Mouse (Mus musculus) heart, embryonic 11.5 days (tissue): ENCODE measurements around the gene Gata3. TPM values are rescaled to one million over a fixed set of nuclear protein-coding genes. Genes with fewer than 3 reads are reported as not detected.

Source experiments
- ATAC-seq: fragments of 200-750 bp; cut with Nextera tagmentation; replicated peaks from 2 replicates; pipeline ENCODE4 v1.8.0; 2017; ENCODE audit warnings: moderate library complexity; ENCODE audit not compliant: insufficient number of reproducible peaks, low FRiP score, low TSS enrichment
- H3K27ac ChIP-seq: fragments of 300-500 bp; sonication (generic); 2 replicates; pipeline ENCODE4 v1.5.1; 2014; ENCODE audit warnings: mild to moderate bottlenecking, low read depth, low read length
- H3K27me3 ChIP-seq: fragments of 300-500 bp; sonication (generic); 2 replicates; pipeline ENCODE4 v1.6.1; 2014; ENCODE audit warnings: mild to moderate bottlenecking, low read length, mixed read lengths; ENCODE audit not compliant: control insufficient read depth, insufficient read depth
- H3K36me3 ChIP-seq: fragments of 300-500 bp; sonication (generic); 2 replicates; pipeline ENCODE4 v1.6.1; 2014; ENCODE audit warnings: mild to moderate bottlenecking, low read length, moderate library complexity, mixed read lengths; ENCODE audit not compliant: control insufficient read depth, insufficient read depth
- H3K4me1 ChIP-seq: fragments of 300-500 bp; sonication (generic); 2 replicates; pipeline ENCODE4 v1.6.1; 2014; ENCODE audit warnings: low read length; ENCODE audit not compliant: control insufficient read depth, insufficient read depth
- H3K4me2 ChIP-seq: fragments of 300-500 bp; sonication (generic); 2 replicates; pipeline ENCODE4 v1.6.1; 2014; ENCODE audit warnings: mild to moderate bottlenecking, moderate library complexity
- H3K4me3 ChIP-seq: fragments of 300-500 bp; sonication (generic); 2 replicates; pipeline ENCODE4 v1.5.1; 2014; ENCODE audit warnings: low read depth, low read length
- H3K9ac ChIP-seq: fragments of 300-500 bp; sonication (generic); 2 replicates; pipeline ENCODE4 v1.6.1; 2014; ENCODE audit warnings: mild to moderate bottlenecking, low read depth, low read length, moderate library complexity
- H3K9me3 ChIP-seq: fragments of 300-500 bp; sonication (generic); replicated peaks from 2 replicates; pipeline ENCODE4 v1.6.1; 2016; ENCODE audit warnings: low read length; ENCODE audit not compliant: control insufficient read depth
- WGBS: fragments of 180-500 bp; shearing (Covaris S2); extraction: QIAGEN DNeasy Blood & Tissue Kit; methylation state at CpG from one replicate; pipeline ENCODE4 v1.1.7; 2014; ENCODE audit not compliant: insufficient replicate concordance; 5-methylcytosine and 5-hydroxymethylcytosine counted together
- polyA plus RNA-seq: library from polyadenylated mRNA; unstranded; fragments of >200 nt; fragmentation: Nextera tagmentation; extraction: Ambion mirVana; gene quantifications from 2 replicates; pipeline ENCODE4 v1.2.1, GENCODE M21; 2014

Gene Gata3
- polyA plus RNA-seq, 1 experiment from 2014 or later, result 9.8 TPM

- H3K4me3 ChIP-seq, result no peak overlapping the region
- no peak overlapping the region for H3K27ac ChIP-seq
- H3K4me2 ChIP-seq, result no peak overlapping the region
- H3K36me3 ChIP-seq, result no peaks in the 10 kb centered on the region
- 48% methylated on average over 14 of the region's 14 CpGs for WGBS
- H3K27me3 ChIP-seq, result peaks cover 11% of the 10 kb centered on the region
- H3K4me1 ChIP-seq, result no peaks in the 10 kb centered on the region; the same call in 1 of the 2 replicates
- no peak overlapping the region for H3K9ac ChIP-seq
- ATAC-seq, result no peak
- no peaks in the 10 kb centered on the region for H3K9me3 ChIP-seq
These were observed 14.2 kb upstream of the Gata3 start for GRCm38 (mm10) chr2:9903854-9904560.

DNA sequence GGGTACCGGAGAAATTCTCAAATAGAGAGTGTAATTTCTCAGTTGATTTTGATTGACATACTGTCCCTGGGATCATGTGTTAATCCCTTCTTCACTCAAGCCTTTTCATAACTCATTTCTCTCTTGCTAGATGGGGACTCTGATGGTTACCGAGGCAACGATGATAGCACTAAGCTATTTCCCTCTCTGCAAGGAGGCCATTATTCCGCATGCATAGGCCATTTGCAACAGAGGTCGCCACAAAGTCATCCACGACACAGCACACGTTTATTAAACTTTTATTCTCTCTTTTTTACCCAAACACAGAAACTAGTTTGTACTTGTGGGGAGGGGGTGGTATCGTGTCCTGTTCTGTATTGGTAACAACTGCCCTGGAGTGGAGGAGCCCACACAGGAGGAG, 8.0 kb upstream of the Gata3 start:
- peaks cover 3% of the 10 kb centered on the region; the same call in 1 of the 2 replicates for H3K4me1 ChIP-seq
- no peak overlapping the region for H3K4me2 ChIP-seq
- no peak overlapping the region for H3K9ac ChIP-seq
- no peaks in the 10 kb centered on the region for H3K9me3 ChIP-seq
- H3K4me3 ChIP-seq, result no peak overlapping the region
- H3K27ac ChIP-seq, result no peak overlapping the region
- no peaks in the 10 kb centered on the region for H3K36me3 ChIP-seq
- 18% methylated on average over 8 of the region's 8 CpGs for WGBS
- no peak for ATAC-seq
- H3K27me3 ChIP-seq, result peaks cover 71% of the 10 kb centered on the region

- Histone ChIP-seq H3K27me3 (peaks cover 77% of the 10 kb centered on the region), H3K4me1 (peaks cover 3% of the 10 kb centered on the region; the same call in 1 of the 2 replicates), H3K36me3 (no peaks in the 10 kb centered on the region), H3K9me3 (no peaks in the 10 kb centered on the region), H3K9ac (no peak overlapping the region), H3K27ac (no peak overlapping the region), H3K4me2 (peak overlapping the region; percentile 56), H3K4me3 (peak overlapping the region; percentile 31)
- WGBS, result 1% methylated on average over 22 of the region's 22 CpGs
- ATAC-seq, result no peak; the same call in 1 of the 2 replicates
These were observed 6.4 kb upstream of the Gata3 start for GRCm38 (mm10) chr2:9896097-9896770.

DNA sequence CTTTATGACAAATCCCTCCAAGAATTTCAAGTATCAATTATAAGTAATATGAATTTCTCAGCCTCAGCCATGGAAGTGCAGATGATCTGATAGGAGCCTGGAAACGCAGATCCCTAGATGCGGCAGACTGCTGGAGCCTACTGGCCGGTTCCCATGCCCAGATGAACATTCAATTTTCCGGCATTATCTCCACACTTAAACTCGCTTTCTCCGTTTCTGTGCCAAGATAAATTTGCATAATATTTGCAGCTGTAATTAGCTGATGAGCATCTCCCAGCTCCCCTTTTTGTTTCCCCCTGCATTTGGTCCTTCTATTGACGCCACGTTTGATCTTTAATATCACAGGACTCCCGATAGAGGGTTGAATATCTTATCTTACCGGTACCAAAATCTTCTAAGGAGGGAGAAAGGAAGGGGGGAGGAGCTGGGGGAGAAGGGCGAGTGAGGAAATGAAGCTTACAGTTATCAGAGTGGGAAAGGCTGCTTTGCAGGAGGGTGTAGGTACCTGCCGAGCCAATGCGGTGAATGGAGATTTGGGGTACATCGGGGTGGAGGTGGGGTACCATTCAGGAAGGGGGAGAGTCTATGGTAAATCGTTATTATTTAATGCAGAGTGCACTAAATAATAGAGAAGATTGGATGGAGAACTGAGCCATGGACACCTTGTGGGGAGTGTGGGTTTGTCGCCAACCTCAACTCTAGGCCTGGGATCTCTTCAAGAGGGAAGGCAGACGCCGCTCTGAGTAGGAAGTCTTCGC, 5.2 kb upstream of the Gata3 start:
- WGBS, result under 1% methylated on average over 19 of the region's 19 CpGs
- Histone ChIP-seq H3K36me3 (no peaks in the 10 kb centered on the region), H3K27ac (no peak overlapping the region), H3K4me2 (peak overlapping the region; percentile 56; the same call in 1 of the 2 replicates), H3K9ac (no peak overlapping the region), H3K4me1 (peaks cover 3% of the 10 kb centered on the region; the same call in 1 of the 2 replicates), H3K4me3 (no peak overlapping the region), H3K27me3 (peaks cover 85% of the 10 kb centered on the region), H3K9me3 (no peaks in the 10 kb centered on the region)
- no peak for ATAC-seq

DNA sequence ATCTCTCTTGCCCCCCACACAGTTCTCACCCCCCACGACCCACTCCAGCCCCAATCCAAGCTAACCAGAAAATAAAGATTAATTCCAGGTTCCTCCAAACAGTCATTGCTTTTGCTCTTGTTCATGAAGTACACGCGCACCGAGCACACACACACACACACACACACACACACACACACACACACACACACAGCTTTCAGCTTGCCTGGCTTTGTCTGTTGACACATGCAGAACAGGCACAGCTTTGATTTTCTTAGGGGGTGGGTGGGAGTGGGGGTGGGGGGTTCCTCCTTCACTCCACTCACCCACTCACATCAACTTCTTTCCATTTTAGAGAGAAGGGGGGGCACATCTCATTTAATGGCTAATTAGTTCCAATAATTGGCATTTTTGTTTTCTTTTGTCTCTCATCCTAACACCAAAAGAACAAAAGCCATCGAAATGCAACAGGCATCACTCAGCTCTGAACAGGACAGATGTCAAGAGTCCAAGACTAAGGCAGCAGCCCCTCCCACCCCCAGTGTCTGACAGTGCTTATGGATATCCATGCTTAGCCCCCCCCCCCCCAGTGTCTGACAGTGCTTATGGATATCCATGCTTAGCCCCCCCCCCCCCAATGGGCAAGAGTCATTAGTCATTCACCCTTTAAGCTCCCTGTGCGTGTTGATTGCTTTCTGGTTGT, 3.6 kb upstream of the Gata3 start:
- H3K27me3 ChIP-seq, result peaks cover 92% of the 10 kb centered on the region
- H3K4me2 ChIP-seq, result no peak overlapping the region
- H3K4me3 ChIP-seq, result no peak overlapping the region
- H3K9me3 ChIP-seq, result no peaks in the 10 kb centered on the region
- under 1% methylated on average over 6 of the region's 6 CpGs for WGBS
- H3K4me1 ChIP-seq, result peaks cover 7% of the 10 kb centered on the region; the same call in 1 of the 2 replicates
- no peak overlapping the region for H3K27ac ChIP-seq
- H3K9ac ChIP-seq, result no peak overlapping the region
- no peak for ATAC-seq
- H3K36me3 ChIP-seq, result no peaks in the 10 kb centered on the region

DNA sequence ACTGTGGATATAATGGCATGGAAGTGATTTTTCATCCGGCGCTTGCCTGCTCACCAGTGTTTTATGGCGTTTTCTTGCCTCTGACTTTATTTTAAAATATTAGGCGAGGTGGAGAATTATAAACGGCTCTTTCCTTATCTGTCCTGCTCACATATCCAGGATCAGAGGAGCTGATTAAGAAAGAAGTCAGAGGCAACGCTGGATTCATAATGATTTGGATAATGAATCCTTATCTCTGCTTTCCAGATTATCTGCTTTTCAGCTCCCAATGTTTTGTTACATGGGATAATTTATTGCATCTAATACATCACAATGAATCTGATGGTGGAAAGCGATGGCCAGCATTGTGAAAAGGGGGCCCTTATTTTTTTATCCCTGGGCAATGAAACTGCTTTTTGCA, 2.7 kb upstream of the Gata3 start:
- ATAC-seq, result no peak
- Histone ChIP-seq H3K27me3 (peaks cover 92% of the 10 kb centered on the region), H3K4me2 (no peak overlapping the region), H3K36me3 (no peaks in the 10 kb centered on the region), H3K9me3 (no peaks in the 10 kb centered on the region), H3K4me3 (no peak overlapping the region), H3K27ac (no peak overlapping the region), H3K4me1 (peaks cover 7% of the 10 kb centered on the region; the same call in 1 of the 2 replicates), H3K9ac (no peak overlapping the region)
- 10% methylated on average over 7 of the region's 7 CpGs for WGBS

GRCm38 (mm10) chr2:9890906-9891305, 1.1 kb upstream of the Gata3 start:
- 4% methylated on average over 5 of the region's 5 CpGs for WGBS
- peaks cover 6% of the 10 kb centered on the region; the same call in 1 of the 2 replicates for H3K4me1 ChIP-seq
- no peak overlapping the region for H3K27ac ChIP-seq
- peaks cover 92% of the 10 kb centered on the region for H3K27me3 ChIP-seq
- no peak for ATAC-seq
- no peak overlapping the region for H3K9ac ChIP-seq
- H3K9me3 ChIP-seq, result no peaks in the 10 kb centered on the region
- no peak overlapping the region for H3K4me3 ChIP-seq
- H3K4me2 ChIP-seq, result no peak overlapping the region
- no peaks in the 10 kb centered on the region for H3K36me3 ChIP-seq

DNA sequence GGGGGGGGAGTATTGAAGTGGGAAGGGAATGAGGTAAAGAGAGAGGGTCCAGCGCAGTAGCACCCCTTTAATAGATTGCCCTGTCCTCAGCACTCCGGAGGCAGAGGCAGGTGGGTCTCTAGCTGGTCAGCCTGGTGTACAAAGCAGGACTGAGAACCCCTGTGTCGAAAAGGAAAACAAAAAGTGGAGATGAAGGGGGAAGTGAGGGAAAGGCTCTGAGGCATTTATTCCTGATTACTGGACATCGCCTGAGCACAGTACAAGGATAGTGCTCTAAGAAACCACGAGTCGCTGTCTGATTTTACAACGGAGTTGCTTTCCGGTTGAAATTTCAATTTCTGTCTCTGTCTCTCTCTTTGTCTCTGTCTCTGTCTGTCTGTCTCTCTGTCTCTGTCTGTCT, 417 bp upstream of the Gata3 start:
- peaks cover 4% of the 10 kb centered on the region; the same call in 1 of the 2 replicates for H3K4me1 ChIP-seq
- peaks cover 92% of the 10 kb centered on the region for H3K27me3 ChIP-seq
- peak overlapping the region; percentile 69; the same call in 1 of the 2 replicates for H3K4me2 ChIP-seq
- no peak for ATAC-seq
- peak overlapping the region; percentile 39 for H3K4me3 ChIP-seq
- H3K9ac ChIP-seq, result no peak overlapping the region
- no peaks in the 10 kb centered on the region for H3K36me3 ChIP-seq
- no peak overlapping the region for H3K27ac ChIP-seq
- H3K9me3 ChIP-seq, result no peaks in the 10 kb centered on the region
- 7% methylated on average over 8 of the region's 8 CpGs for WGBS
